Mouse (Mus musculus): ENCODE data around the gene Sec24a. TPM values are rescaled to one million over a fixed set of nuclear protein-coding genes. Genes with fewer than 3 reads are reported as not detected.
A peak's percentile ranks its signal among the peaks of the same experiment; 100 is the strongest.

Sec24a gene
- total RNA-seq, 1 experiment = 10.9 TPM

DNA sequence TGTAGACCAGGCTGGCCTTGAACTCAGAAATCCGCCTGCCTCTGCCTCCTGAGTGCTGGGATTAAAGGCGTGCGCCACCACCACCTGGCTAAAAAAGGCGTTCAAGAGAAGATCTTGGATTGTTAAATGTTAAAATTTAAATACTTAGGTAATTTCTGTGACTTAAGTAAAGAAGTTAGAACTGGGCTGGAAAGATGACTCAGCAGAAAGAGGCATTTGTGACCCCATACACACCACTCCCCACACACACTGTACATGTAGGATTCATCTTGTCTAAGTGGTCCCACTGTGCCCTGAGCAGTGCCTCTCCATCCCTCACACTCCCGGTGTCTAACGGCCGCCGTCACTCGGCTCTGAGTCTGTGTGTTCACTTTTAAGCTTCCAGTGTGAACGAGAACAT lies 57.0 kb downstream of the Sec24a start:
- in situ Hi-C loops (cut with MboI; ENCODE audit: low sequenced_read_pairs in 2 of 2, unreplicated experiment in 2 of 2) = no loop called here
- peaks cover 3 to 4% of the 10 kb centered on the region in 2 experiments; a peak in 2 of 4 replicates for H3K4me1 ChIP-seq (ENCODE audit: control insufficient read depth in 2 of 2, insufficient read depth in 2 of 2, low read length in 2 of 2, poor library complexity in 1 of 2)
- TF ChIP-seq MAFK (IDR thresholded peaks at IDR 0.05; ENCODE audit: insufficient read depth, low read depth, low read length) (peak; percentile 81), CHD2 (IDR thresholded peaks at IDR 0.05; ENCODE audit: low read depth, low read length) (no peak)
- H3K9me3 ChIP-seq (ENCODE audit: control insufficient read depth, insufficient read depth, low read depth, low read length) = no peaks in the 10 kb centered on the region
- peaks cover 6% of the 10 kb centered on the region for H3K36me3 ChIP-seq (ENCODE audit: control insufficient read depth, insufficient read depth, low read length, poor library complexity, severe bottlenecking)
- no peak overlapping the region for H3K4me3 ChIP-seq (ENCODE audit: insufficient read depth in 1 of 2, low read depth in 1 of 2, low read length in 2 of 2, poor library complexity in 1 of 2, severe bottlenecking in 1 of 2)
- no peak overlapping the region for H3K9ac ChIP-seq (ENCODE audit: insufficient read depth, low read depth, low read length, poor library complexity, severe bottlenecking)
- no peak overlapping the region; the same call in 1 of the 2 replicates for H3K27ac ChIP-seq (ENCODE audit: insufficient read depth, low read depth, low read length, poor library complexity, severe bottlenecking)
- DNase-seq (ENCODE audit: low read depth, low spot score) = no peak

DNA sequence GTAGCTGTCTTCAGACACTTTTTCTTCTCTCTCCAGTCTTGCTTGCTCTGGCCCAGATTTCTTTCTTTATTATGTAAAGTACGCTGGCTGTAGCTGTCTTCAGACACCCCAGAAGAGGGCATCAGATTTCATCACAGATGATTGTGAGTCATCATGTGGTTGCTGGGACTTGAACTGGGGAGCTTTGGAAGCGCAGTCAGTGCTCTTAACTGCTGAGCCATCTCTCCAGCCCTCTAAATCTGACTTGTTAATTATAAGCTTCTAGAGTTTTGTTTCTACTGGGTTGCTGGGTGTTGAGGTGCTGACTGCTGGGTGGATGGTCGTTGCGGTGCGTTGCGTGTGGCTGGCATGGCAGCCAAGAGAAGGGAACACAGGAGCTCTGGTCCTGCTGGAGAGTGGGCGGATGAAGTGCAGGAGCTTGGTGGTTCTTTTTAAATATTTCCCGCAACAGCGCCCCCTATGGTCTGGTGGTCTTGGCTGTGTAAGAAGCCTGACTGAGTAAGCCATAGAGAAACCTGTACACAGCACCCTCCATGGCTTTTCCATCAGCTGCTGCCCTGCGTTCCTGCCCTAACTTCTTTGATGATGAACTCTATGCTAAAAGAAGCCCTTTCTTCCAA lies 59.9 kb downstream of the Sec24a start:
- Histone ChIP-seq H3K4me1 (ENCODE audit: control insufficient read depth in 2 of 2, insufficient read depth in 2 of 2, low read length in 2 of 2, poor library complexity in 1 of 2) (peaks cover 3 to 4% of the 10 kb centered on the region in 2 experiments; a peak in 2 of 4 replicates), H3K9me3 (ENCODE audit: control insufficient read depth, insufficient read depth, low read depth, low read length) (no peaks in the 10 kb centered on the region), H3K4me3 (ENCODE audit: insufficient read depth in 1 of 2, low read depth in 1 of 2, low read length in 2 of 2, poor library complexity in 1 of 2, severe bottlenecking in 1 of 2) (peak overlapping the region; percentile 62 to 73), H3K9ac (ENCODE audit: insufficient read depth, low read depth, low read length, poor library complexity, severe bottlenecking) (peak overlapping the region; percentile 76; the same call in 1 of the 2 replicates), H3K36me3 (ENCODE audit: control insufficient read depth, insufficient read depth, low read length, poor library complexity, severe bottlenecking) (peaks cover 9% of the 10 kb centered on the region), H3K27ac (ENCODE audit: insufficient read depth, low read depth, low read length, poor library complexity, severe bottlenecking) (peak overlapping the region; percentile 93)
- peak; percentile 99 for DNase-seq (ENCODE audit: low read depth, low spot score)
- no peak for TF ChIP-seq ZNF384 (IDR thresholded peaks at IDR 0.05; ENCODE audit: low read depth, low read length)
- peak; percentile 66; the same call in 1 of the 2 replicates for TF ChIP-seq MAFK (IDR thresholded peaks at IDR 0.05; ENCODE audit: insufficient read depth, low read depth, low read length)
- TF ChIP-seq CHD2 (IDR thresholded peaks at IDR 0.05; ENCODE audit: low read depth, low read length) = 0 out of 2 replicates have a peak, but pooled peaks have one; percentile 24
- TF ChIP-seq ZC3H11A (IDR thresholded peaks at IDR 0.05; ENCODE audit: borderline replicate concordance, low read depth, low read length) = no peak
- TF ChIP-seq HCFC1 (IDR thresholded peaks at IDR 0.05; ENCODE audit: borderline replicate concordance, insufficient read depth, low read length) = peak; percentile 31; the same call in 1 of the 2 replicates
- in situ Hi-C loops (cut with MboI; ENCODE audit: low sequenced_read_pairs in 2 of 2, unreplicated experiment in 2 of 2) = no loop called here

- H3K27ac ChIP-seq (ENCODE audit: insufficient read depth, low read depth, low read length, poor library complexity, severe bottlenecking) = peak overlapping the region; percentile 56; the same call in 1 of the 2 replicates
- in situ Hi-C loops (cut with MboI; ENCODE audit: low sequenced_read_pairs in 2 of 2, unreplicated experiment in 2 of 2) = no loop called here
Measured at GRCm38 (mm10) chr11:51702831-51703230, 60.6 kb downstream of the Sec24a start.

GRCm38 (mm10) chr11:51694984-51695383 lies 68.5 kb downstream of the Sec24a start:
- no peak overlapping the region for H3K4me3 ChIP-seq (ENCODE audit: insufficient read depth in 1 of 2, low read depth in 1 of 2, low read length in 2 of 2, poor library complexity in 1 of 2, severe bottlenecking in 1 of 2)
- no peaks in the 10 kb centered on the region for H3K9me3 ChIP-seq (ENCODE audit: control insufficient read depth, insufficient read depth, low read depth, low read length)
- TF ChIP-seq HCFC1 (IDR thresholded peaks at IDR 0.05; ENCODE audit: borderline replicate concordance, insufficient read depth, low read length) = no peak
- TF ChIP-seq ZNF384 (IDR thresholded peaks at IDR 0.05; ENCODE audit: low read depth, low read length) = no peak
- TF ChIP-seq CHD2 (IDR thresholded peaks at IDR 0.05; ENCODE audit: low read depth, low read length) = no peak
- TF ChIP-seq MAFK (IDR thresholded peaks at IDR 0.05; ENCODE audit: insufficient read depth, low read depth, low read length) = no peak
- no peak for TF ChIP-seq ZC3H11A (IDR thresholded peaks at IDR 0.05; ENCODE audit: borderline replicate concordance, low read depth, low read length)
- no peak overlapping the region for H3K9ac ChIP-seq (ENCODE audit: insufficient read depth, low read depth, low read length, poor library complexity, severe bottlenecking)
- in situ Hi-C loops (cut with MboI; ENCODE audit: low sequenced_read_pairs in 2 of 2, unreplicated experiment in 2 of 2) = no loop called here
- no peaks in the 10 kb centered on the region for H3K4me1 ChIP-seq (ENCODE audit: control insufficient read depth in 2 of 2, insufficient read depth in 2 of 2, low read length in 2 of 2, poor library complexity in 1 of 2)
- peaks cover 3% of the 10 kb centered on the region; the same call in 1 of the 2 replicates for H3K36me3 ChIP-seq (ENCODE audit: control insufficient read depth, insufficient read depth, low read length, poor library complexity, severe bottlenecking)
- H3K27ac ChIP-seq (ENCODE audit: insufficient read depth, low read depth, low read length, poor library complexity, severe bottlenecking) = no peak overlapping the region
- DNase-seq (ENCODE audit: low read depth, low spot score) = no peak

More at GRCm38 (mm10) chr11:51702831-51703230, 60.6 kb downstream of the Sec24a start:
- Histone ChIP-seq H3K4me1 (ENCODE audit: control insufficient read depth in 2 of 2, insufficient read depth in 2 of 2, low read length in 2 of 2, poor library complexity in 1 of 2) (peaks cover 3 to 4% of the 10 kb centered on the region in 2 experiments; a peak in 2 of 4 replicates), H3K9me3 (ENCODE audit: control insufficient read depth, insufficient read depth, low read depth, low read length) (no peaks in the 10 kb centered on the region), H3K4me3 (ENCODE audit: insufficient read depth in 1 of 2, low read depth in 1 of 2, low read length in 2 of 2, poor library complexity in 1 of 2, severe bottlenecking in 1 of 2) (peak overlapping the region in 1 of 2 experiments; percentile 73; a peak in 1 of 4 replicates), H3K9ac (ENCODE audit: insufficient read depth, low read depth, low read length, poor library complexity, severe bottlenecking) (0 out of 2 replicates have a peak overlapping the region, but pooled peaks have one; percentile 26), H3K36me3 (ENCODE audit: control insufficient read depth, insufficient read depth, low read length, poor library complexity, severe bottlenecking) (peaks cover 7% of the 10 kb centered on the region)
- DNase-seq (ENCODE audit: low read depth, low spot score) = no peak
- TF ChIP-seq CHD2 (IDR thresholded peaks at IDR 0.05; ENCODE audit: low read depth, low read length) (no peak), HCFC1 (IDR thresholded peaks at IDR 0.05; ENCODE audit: borderline replicate concordance, insufficient read depth, low read length) (no peak), ZNF384 (IDR thresholded peaks at IDR 0.05; ENCODE audit: low read depth, low read length) (no peak), MAFK (IDR thresholded peaks at IDR 0.05; ENCODE audit: insufficient read depth, low read depth, low read length) (no peak), ZC3H11A (IDR thresholded peaks at IDR 0.05; ENCODE audit: borderline replicate concordance, low read depth, low read length) (no peak)
